Mouse (Mus musculus): ENCODE results near the gene A730071L15Rik.

DNA sequence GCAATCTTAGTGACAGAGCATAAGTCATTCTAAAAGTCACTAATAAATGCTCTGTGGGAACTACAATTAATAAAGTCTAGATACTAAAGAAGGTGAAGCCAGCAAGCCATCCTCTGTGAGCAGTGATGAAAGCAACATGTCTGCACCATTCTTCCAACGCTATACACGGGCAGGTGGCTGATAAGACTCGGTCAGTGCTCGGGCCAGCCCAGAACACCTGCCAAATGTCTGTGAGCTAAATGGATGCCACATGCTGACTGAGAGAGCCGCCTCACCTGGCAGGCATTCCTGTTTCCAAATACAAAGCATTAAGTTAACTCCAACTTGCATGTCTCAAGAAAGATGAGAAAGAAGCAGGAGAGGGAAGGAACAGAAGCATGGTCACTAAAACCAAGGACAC lies 42.7 kb upstream of the A730071L15Rik start:
- TF ChIP-seq CTCF (IDR thresholded peaks at IDR 0.05; ENCODE audit: insufficient read depth, low read length) (no peak), POLR2A (IDR thresholded peaks at IDR 0.05; ENCODE audit: borderline replicate concordance, extremely low read depth, low read depth, low read length) (no peak)

All from lung, adult 2 months (tissue).